Mouse (Mus musculus) cerebellum, postnatal 4 days (tissue): ENCODE measurements around the gene D930020B18Rik.

Experiments
- DNase-seq, 2 experiments: peaks; one replicate each; pipeline ENCODE4 v3.0.0; 2022; ENCODE audit warnings: low spot score in 2 of 2, mixed read lengths in 1 of 2

Gene D930020B18Rik

DNA sequence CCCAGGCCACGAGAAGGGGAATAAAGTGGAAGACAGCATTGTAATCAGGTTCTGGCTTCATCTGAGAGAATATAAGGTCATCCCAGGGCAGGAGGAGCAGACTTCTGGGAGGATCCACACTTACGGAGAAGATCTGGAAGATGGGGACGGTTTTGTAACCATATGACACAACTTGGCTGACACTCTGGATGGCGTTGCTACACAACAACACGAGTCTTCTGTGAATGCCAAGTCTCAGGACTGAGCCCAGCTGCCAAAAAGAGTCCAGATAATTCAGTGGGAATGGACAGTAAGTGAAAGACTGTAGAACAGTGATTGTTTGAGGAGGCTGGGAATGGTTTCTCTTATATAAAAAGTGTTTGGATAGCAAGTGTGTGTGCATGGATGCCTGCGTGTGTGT is 62.2 kb downstream of the D930020B18Rik start:
- no peak for DNase-seq

DNA sequence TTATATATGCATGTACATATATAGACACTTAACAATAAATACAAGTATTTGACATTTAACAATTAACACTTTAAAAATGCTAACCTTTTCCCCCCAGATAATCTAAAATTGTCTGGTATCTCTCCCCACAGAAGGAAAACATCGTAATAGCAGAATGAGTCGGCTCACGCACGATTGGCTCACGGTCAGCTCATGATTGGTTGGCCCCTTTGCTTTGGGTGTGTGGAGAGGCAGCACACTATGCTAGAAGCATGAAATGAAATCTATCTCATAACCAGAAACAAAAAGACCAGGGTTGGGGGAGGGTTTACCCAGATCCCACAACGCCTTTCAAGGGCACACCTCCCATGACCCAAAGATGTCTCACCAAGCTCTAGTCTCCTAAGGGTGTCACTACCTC is 63.5 kb downstream of the D930020B18Rik start:
- DNase-seq, result no peak

DNA sequence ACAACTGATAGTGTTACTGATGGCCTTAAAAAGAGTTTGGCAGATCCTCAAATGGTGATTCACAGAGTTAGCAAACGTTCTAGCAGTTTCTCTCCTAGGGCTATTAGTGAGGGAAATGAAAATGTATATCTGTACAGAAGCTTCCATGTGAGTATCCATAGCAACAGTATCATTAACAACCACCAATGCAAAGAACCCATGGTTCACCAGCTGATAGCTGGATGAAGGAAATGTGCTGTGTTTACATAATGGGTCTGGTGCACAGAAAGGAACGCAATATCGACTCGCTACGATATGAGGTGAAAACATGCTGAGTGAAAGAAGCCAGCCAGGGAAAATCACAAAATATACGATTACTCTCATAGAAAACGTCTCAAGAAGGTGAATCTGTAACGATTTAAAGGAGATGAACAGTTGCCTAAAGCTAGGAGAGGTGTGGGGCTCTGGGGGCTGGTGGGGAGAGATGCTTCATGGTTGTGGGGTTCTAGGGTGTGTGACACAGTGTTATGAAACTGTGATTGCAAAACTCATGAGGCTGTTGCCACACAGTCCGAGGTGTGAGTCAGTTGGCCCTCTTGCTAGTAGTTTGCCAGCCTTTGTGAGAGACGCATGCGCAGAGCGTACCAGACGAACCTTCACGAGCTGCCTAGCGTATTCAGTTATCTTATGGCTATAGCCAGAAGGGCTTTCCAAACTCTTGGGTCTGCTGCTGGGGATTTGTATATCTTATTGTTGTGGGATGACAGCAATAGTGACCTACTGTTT is 64.2 kb downstream of the D930020B18Rik start:
- DNase-seq, result no peak

DNA sequence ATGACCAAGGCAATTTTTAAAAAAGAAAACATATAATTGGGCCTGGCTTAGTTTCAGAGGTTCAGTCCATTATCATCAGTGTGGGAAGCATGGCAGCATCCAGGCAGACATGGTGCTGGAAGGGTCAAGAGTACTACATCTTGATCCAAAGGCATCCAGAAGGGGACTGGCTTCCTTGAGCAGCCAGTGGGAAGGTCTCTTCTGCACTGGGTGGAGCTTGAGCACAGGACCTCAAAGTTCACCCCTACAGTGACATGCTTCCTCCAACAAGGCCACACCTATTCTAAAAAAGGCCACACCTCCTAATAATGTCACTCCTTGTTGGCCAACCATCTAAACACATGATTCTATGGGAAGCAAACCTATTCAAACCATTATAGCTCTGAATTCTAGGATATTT is 75.5 kb downstream of the D930020B18Rik start:
- DNase-seq, result no peak

DNA sequence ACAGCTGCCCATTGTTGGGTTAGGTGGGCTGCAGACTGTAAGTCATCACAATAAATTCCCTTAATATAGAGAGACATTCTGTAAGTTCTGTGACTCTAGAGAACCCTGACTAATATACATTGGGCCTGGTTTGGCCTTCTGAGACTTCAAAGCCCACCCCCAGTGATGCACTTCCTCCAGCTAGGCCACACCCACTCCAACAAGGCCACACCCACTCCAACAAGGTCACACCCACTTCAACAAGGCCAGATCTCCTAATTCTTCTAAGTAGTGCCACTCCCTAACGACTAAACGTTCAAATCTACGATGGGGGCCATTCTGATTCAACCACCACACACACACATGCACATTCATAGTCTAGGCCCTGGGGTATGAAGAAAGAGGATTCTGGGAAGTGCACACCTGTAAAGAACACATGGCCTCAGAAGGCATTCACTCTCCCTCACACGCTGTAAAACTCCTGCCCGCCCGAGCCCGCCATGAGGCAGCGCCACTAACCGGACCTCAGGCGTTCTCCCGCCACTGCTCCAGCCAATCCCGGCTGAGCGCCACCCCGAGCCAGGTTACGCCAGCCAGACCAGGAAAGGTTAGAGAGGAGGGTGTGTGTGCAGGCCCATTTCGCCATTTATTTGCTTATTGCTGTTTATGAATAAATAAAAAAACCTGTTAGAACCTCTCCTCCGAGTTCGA is 77.7 kb downstream of the D930020B18Rik start:
- DNase-seq, result no peak

DNA sequence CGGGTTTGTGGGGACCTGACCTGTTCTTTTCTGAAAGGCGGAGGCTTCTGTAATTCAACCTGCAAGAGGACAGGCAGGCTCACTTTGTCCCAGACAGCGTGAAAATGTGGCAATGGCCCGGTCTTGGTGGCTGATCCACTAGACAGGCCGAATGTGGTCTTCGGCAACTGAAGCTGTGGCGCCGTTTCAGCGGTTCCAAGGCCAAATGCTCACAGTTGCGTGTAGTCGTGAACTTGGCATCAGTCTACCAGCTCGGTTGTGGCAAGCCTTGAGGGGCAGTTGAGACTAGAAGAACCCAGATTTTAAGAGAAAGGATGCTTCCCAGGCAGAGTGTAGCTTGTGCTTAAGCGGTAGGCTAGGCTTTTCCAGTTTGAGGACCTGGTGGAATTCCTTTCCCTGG is 79.3 kb downstream of the D930020B18Rik start:
- no peak for DNase-seq

DNA sequence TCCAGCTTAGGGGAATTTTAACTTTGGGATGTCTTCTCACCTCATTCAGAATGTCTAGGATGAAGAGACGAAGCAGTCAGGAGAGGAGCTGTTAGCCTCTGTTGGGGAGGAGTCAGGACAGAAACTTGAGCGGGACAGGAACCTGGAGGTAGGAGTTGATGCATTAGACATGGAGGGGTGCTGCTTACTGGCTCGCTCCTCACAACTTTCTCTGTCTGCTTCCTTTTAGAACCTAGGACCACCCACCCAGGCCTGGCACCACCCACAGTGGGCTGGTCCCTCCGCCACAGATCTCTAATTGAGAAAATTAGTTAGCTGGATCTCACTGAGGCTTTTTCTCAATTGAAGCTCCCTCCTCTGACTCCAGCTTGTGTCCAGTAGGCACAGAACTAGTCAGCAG is 85.1 kb downstream of the D930020B18Rik start:
- DNase-seq, result no peak

DNA sequence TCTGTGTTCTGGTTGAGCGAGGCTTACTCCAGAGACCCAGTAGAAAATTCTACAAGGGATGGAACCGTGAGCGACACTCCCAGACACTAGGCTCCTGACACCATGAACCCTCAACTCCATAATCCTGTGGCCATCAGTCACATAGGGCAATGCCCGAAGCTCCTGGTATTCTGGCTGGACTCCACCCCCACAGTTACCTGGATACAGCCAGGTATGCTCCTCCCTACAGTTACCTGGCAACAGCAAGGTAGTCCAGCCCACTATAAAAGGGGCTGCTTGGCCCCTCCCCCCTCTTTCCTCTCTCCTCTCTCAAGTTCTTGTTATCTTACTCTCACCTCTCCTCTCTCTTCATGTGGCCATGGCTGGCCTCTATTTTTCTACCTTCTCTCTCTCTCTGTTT is 85.8 kb downstream of the D930020B18Rik start:
- DNase-seq, result no peak

DNA sequence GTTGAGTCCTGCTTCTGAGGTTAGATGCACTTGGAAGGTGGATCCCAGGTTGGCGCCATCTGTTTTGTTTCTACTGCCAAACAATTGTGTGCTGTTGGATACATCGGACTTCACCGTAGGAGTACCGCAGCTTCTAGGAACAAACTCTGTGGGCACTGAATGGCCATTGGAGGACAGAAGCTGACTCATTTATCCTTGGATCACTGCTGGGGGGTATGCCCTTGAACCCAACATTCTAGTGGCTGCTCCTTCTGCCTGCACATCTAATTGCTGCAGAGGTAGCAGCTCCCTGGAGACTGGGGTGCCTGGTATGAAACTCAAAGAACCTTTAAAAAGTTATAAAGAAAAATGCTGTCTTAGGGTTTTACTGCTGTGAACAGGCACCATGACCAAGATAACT is 86.8 kb downstream of the D930020B18Rik start:
- no peak for DNase-seq

DNA sequence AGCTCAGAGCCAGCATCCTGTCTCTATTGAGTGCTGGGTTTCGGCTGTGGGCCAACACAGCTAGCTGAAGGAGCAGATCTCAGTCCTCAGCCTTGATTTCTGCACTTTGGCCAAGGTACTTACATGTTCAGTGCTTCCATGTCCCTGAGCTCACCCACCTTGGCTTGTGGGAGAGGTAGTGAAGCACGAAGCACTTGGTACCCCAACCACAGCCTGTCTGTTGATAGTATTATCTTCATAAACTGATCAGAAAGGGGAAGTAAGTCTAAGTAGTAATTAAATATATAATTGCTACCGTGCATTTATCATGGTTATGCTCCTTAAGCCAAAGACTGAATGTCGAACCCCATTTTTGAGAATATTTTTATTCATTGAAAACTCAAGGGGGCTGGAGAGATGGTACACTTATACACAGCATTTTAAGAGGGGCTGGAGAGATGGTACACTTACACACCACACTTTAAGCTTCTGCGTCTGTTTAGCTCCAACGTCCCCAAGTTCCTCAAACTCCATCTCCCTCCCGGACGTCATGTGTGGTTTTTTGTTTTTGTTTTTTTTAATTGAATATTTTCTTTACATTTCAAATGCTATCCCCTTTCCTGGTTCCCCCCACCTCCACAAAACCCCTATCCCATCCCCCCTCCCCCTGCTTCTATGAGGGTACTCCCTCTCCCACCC is 89.8 kb downstream of the D930020B18Rik start:
- DNase-seq, result no peak

DNA sequence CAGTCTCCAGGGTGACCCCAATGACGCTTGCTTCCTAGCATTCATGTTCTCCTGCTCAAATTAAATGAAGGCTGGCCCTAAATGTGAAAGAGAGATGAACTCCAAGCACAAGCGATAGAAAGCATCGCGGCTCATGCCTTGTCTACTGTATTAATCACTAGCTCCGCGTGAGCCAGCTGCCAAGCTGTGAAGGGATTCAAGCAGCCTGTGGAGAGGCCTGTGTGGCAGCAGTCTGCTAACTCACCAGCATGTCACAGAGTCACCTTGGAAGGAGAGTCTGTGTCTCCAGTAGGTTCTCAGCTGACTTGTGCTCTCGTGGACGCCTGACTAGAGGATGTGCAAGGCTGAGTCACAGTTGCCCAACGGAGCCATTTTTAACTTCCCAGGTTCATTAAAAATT is 91.2 kb downstream of the D930020B18Rik start:
- no peak for DNase-seq

DNA sequence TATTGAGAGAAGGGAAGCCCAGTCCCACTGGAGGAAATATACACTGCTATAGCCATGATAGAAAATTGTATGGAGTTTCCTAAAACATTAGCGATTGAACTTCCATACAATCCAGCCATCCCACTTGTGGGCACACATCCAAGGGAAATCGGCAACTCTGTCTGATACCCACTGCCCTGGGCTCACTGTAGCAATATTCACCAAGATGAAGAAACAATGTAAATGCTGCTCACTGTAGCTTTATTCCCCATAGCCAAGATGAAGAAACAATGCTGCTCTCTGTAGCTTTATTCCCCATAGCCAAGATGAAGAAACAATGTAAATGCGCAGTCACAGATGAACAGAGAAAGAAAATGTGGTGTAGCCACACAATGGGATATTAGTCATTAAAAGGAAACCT is 95.9 kb downstream of the D930020B18Rik start:
- no peak for DNase-seq

DNA sequence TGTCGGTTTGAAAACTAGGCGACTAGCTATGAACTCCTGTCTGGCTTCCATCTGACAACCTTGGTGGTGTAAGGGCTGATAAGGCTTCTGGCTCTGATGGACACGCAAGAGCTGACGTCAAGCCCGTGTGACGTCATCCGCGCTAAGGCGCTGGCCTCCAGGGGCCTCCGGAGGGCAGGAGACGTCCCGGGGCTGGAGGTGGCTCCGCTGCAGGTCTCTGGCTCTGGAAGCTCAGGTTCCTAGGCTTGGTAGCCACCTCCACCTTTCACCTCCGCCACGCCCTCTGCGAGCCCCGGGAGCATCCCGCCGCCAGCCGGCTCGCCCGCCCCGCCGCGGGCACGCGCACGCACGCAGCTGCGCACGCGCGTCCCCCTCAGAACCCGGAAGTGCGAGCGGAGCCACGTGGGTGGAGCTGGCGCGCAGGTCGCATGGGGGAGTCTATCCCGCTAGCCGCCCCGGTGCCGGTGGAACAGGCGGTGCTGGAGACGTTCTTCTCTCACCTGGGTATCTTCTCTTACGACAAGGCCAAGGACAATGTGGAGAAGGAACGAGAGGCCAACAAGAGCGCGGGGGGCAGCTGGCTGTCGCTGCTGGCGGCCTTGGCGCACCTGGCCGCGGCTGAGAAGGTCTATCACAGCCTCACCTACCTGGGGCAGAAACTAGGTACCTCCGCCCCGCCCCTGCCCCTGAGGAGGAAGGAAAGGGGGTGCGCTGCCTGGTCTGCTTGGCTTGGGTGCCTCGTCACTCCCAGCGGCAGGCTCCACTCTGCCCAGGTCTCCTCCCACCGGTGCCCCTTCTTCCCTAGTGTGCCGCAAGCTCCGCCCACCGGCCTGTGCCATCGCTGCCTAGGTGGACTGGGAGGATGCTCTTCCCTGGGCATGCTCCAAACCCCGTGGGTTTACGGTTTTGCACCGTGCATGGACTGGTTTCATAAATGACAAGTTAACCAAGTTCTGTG is 98.4 kb downstream of the D930020B18Rik start, which contains the start of gene BC048403:
Gene BC048403 (plus strand): TSS at position 390 of the 958 bp plus-strand sequence.
- peak; percentile 73 to 89 for DNase-seq

DNA sequence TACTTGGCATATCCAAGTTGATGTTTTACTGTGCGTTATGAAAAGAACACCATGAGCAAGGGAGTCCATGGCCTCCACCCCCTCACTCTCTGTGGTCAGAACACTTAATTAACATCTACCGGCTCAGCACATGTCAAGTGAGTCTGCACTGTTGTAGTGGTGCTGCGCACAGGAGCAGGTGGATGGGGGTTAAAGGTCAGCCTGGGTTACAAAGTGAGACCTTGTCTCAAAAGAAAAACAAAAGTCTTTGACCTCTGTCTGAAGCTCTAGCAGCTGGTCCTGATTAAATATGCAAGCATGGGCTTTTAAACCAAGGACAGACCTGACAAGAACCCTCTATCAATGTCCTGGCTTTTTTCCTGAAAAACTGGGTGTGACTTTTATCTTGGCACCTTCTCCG is 100.9 kb downstream of the D930020B18Rik start:
- no peak for DNase-seq
